Mouse (Mus musculus): ENCODE results near the gene Dnah17. TPM values are rescaled to one million over a fixed set of nuclear protein-coding genes. Genes with fewer than 3 reads are reported as not detected.

Dnah17 gene
- polyA plus RNA-seq, 2 experiments from 2014 or later, result 0.55 to 0.67 TPM

DNA sequence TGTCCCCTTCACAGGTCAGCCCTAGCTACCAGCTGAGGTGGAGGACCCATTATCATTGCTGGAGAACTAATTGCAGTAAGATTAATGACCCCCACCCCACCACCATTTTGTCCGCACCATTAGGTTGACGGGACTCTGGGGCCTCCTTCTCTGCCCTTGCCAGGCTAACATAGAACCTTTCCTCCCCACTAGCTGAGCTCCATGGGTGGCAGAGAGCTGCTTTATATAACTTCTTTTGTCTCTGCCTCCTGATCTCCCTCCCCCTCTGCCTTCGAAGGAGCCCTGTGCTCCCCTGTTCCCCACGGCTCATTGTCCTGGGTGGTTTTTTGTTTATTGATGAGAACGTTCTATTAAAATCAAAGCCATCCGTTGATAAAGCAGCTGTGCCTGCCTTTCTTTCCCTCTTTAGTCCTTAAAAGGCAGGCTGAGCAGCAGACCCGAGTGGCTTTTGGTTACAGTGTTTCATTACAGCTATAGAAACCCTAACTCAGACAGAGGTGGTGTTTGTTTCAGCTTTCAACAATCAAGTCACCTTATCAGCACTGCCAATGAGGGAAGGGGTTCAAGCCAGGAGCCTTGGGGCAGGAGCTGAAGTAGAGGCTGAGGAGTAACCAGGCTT lies 12.2 kb upstream of the Dnah17 start:
- ATAC-seq, result no peak

DNA sequence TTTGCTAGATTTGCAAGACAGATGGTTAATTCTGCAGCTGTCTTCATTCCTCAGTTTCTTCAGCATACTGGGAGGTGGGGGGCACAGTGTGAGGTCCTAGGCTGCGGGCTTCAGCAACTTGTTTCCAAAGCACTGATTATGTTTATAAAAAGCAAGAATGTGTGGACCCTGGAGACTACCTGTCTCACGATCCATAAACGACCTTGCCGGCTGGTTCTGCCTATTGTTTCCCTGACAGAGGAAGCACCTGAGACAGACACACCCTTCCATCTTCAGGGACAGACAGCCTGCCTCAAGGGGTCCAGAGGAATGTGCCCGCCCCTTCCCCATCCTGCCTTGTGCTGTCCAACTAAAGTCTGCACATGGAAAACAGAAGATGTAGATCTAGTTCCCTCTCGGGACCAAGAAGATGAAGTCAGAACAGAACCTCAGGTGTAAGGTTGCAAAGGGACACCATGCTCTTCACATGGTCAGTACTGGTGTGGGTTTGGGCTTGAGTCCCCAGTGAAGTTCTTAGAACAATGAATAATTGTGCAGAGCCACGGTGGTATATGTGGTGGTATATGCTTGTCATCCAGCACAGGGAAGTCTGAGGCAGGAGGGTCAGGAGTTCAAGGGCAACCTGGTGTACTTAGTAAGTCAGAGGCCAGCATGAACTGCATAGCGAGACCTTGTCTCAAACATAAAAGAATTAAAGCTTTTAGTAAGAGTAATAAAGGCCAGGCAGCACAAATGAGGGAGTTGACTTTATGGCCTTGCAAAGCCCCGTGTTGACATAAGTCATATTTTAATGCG lies 10.5 kb upstream of the Dnah17 start:
- ATAC-seq, result no peak

DNA sequence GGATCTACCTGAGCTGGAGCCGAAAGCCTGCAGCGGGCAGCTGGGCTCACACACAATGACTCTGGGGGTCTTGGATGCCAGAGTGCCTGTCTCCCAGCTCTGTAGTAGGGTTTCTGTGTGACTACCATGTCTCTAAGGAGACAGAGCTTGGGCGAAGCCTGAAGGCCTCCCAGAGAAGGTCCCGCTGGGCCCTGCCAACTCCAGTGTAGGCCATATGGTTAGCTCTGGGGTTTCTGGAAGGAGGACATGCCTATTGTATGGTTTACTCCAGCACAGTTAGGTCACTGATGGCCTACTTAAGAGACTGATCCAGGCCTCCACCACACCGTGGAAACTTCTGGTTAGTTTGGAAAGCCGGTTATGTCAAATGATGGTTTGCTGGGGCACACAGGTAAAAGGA lies 7.9 kb upstream of the Dnah17 start:
- no peak for ATAC-seq

DNA sequence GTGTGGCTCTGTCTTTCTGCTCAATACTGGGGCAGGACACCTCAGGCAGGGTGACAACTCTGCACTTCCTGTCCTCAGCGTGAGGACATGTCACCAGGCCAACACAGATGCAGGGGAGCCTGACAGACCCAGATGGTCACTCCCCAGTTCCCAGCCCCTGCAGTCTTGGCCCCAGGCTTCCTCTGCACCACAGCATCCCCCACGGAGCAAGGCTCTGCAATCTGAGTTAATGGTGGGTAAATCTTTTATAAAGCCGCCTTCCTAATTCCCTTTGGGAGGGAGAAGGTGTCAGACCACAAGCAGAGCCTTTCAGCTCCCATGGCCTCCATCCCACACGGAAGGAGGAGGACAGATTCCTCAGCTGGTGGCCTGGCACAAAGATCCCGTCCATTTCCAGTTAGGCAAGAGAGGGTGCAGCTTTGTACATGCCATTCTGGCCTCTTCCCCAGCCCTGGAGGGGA lies 5.8 kb upstream of the Dnah17 start:
- no peak for ATAC-seq

DNA sequence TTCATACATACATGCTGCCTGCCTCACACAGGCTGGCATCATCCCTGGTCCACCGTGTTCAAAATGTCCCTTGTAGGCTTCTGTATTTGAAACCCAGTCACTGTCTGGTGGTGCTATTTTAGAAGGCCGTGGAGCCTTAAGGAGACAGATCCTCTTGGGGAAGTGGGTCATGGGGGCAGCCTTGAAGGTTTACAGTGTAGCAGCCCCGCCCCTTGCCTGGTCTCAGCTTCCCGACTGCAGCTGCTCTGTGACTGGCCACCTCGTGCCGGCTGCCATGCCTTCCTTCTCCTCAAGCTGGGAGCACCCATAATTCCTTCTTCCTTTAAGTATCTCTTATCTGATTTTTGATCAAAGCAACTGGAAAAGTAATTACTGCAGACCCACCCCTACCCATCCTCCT lies 4.8 kb upstream of the Dnah17 start:
- no peak for ATAC-seq

DNA sequence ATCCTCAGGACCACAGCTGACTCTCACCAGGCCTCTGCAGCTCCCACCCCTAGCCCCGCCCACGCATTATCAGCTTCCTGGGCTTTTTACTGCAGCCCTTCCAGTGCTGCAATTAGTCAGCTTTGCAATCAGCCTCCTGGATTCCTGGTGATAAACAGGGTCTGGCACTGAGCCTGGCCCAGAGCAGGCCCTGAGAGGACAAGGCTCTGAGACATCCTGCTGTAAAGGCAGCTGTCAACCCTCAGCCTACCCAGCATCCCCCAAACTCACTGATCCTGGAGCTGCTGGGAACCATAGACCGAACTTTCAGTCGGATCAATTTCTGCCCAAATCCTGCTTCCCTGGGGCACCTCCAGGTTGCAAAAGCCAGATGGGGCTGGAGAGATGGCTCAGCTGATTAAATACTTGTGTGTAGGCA lies 3.3 kb upstream of the Dnah17 start:
- ATAC-seq, result no peak

DNA sequence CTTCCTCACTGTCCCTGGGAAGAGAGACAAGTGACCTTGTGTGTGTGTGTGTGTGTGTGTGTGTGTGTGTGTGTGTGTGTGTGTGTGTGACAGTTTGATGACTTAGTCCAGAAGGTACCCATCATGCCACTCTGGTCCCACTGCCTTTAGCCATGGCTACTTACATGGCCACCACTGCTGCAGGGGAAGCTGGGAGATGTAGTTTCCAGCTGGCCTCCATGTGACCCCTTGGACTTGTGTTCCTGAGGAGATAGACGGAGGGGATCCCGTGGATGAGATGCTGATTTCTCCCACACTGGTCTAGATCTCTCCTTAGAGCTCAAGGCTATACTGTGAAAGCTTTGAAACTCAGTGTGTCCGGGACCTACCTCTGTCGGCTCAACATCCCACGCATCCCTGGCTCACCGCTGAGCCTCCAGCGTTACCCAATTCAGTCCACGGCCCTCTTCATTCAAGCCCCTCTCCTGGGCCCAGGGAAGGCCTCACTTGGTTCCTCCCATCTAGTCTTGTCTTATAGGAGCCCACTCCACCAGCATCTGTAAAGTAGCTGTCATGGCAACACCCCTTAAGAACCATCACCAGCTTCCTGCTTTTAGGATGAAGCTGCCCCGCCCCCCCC lies 2.8 kb upstream of the Dnah17 start:
- no peak for ATAC-seq

DNA sequence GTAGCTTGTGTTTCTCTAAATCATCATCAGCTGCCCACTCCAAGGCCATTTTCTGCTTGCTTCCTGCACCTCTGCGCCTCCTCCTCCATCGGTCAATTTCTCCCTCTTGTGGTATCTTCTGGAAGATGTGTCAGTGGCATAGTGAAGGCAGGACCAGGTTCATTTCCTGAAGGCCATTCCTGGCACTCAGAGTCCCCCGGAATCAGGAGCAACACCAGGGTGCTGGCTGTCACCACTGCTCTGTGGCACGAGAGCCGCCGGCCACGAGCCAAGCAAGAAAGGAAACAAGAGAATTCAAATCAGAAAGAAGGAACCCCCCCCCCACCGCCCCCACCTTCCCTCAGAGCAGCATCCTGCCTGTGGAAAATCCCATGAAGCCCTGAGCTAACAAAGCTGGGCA lies 1.7 kb upstream of the Dnah17 start:
- no peak for ATAC-seq

DNA sequence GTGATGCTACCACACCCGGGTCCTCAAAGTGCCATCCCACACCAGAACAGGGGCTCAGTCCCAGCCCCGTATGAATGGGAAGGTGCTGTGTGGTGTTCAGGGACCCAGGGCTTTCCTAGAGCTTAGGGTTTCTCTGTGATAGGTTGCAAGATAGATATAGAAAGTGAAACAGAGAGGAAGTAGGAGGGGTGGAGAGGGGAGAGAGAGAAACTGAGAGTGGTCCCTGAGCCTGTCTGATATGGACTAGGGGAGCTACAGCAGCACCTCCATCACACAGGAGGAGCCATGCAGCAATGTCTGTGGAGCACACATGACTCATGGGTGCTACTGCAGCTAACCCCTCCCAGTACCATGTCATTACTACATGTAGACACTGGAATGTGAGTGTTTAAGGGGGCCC lies 622 bp downstream of the Dnah17 start:
- ATAC-seq, result peak; percentile 91

DNA sequence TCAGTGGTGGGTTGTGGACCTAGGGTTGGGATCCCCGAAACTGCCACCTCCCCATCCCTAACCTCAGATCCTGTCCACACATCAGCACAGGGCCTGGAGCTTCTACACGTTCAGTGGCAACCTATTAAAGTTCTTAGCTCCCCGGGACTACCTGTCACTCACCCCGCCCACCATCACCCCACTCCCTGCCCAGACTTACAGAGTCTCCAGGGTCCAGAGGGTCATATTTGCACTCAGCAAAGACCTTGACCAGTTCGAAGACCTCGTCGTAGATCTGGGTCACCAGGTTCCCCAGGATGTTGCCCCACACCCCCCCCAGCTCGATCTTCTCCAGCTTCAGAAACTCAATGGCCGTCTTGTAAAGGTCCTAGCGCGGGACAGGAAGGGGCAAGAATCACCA lies 8.8 kb downstream of the Dnah17 start:
- no peak for ATAC-seq

DNA sequence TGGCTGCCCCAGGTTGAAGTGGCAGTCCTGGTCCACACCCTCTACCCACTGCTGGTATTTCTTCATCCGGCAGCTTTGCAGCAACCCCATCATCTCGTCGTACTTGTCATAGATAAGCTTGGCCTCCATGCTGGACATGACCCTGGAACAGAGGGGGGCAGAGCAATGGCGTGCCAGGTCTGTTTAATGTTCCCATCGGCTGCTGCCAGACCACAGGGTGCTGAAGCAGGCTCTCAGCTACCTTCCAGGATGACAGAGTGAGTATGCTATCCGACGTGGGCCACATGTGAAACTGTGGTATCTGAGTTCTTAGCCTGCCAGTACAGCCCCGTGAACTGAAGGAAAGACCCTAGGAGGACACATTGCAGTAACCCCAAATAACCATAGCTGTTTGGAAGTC lies 11.7 kb downstream of the Dnah17 start:
- ATAC-seq, result no peak

DNA sequence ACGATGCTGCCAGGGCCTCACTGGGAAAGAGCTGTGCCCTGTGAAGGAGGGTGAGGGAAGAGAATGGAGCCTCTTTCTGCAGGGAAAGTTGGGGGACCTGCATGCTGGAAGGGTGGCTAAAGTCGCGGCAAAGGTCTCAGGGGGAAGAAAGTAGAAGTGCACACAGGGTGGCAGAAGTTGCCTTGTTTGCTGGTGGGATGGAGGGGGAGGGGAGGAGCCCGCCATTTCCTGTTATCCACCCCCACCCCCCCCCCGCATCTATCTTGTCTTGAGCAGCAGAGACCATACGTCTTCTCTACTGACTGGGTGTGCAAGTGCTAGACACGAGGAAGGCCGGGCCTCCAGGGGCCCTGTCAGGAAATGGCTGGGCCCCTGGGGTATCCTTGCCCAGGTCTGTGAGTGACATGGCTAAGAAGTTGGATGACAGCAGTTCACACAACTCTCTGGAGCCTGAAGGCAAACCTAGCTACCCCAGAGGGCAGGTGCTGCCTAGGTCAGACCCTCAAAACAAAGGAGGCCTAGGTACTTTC lies 15.8 kb downstream of the Dnah17 start:
- ATAC-seq, result no peak

DNA sequence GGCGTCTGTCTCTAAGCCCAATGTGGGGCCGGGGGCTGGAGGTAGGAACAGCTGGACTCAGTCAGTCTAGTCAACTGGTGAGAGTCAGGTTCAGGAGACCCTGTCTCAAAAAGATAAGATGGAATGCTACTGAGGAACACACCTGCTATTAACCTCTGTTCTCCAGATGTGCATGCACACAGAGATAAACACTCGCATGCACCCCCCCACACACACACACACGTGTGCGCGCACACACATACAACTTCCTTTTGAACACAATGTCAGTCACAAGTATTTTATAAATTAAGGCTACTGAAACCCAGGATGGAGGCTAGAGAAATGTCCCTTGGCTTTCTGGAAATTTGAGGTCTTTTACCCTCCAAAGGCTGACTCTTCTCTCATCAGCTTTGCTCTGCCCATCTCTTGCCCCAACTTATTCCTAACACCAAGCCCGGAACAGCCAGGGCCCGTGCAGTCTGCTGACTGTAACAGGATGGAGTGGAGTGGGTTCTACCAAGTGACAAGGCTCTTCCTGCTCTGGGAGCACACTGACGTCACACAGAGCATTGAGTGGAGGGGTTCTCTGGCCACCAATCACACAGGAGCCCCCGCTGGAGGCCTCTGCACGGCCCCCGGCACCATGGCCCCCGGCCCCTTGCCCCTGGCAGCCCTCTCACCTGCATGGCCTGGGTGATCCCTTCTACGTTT lies 16.8 kb downstream of the Dnah17 start:
- ATAC-seq, result no peak

DNA sequence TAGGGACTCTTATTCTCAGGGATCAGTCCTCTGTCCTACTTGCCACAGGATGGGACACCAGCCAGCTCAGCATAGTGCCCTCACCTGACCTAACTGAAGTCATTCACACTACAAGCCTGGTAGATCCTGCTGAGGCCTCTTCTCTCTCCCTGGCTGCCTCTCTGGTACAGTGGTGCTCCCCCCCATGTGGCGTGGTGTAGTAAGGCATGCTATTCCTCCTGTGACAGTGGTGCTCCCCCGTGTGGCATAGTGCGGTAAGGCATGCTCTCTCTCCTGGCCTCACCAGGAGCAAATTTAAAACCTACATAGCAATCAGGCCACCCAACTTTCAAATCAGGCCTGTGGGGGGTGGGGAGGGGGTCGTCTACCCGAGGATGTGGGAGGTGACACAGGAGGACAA lies 26.4 kb downstream of the Dnah17 start:
- peak; percentile 90 for ATAC-seq

DNA sequence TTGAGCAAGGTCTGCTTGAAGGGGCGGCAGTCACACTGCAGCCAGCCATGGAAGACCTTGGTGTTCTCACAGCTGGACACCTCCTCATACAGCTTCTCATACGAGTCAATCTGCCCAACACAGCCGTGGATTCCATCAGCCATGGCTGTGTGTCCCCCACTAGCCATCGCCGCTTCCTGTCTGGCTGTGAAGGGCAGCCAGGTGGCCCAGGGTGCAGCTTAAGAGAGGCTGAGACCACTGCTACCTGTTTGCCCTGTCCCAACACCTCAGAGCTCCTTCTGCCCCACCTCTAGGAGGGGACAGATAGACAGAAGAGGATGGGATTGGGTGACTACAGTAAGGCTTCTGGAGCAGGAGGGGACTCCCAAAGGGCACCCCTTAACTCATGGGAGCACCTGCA lies 27.1 kb downstream of the Dnah17 start:
- no peak for ATAC-seq

DNA sequence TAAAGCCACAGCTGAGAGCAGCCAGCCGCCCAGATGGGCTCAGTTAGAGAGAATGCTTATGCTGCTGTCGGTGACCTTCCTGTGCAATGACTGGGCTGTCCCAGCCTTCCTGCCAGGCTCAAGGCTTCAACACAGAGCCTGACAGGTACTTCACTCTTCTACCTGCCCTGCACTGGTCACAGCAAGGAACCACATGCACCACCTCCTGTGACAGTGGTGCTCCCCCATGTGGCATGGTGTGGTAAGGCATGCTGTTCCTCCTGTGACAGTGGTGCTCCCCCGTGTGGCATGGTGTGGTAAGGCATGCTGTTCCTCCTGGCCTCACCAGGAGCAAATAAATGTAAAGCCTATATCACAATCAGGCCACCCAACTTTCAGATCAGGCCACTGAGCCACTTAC lies 27.6 kb downstream of the Dnah17 start:
- peak; percentile 81 for ATAC-seq

DNA sequence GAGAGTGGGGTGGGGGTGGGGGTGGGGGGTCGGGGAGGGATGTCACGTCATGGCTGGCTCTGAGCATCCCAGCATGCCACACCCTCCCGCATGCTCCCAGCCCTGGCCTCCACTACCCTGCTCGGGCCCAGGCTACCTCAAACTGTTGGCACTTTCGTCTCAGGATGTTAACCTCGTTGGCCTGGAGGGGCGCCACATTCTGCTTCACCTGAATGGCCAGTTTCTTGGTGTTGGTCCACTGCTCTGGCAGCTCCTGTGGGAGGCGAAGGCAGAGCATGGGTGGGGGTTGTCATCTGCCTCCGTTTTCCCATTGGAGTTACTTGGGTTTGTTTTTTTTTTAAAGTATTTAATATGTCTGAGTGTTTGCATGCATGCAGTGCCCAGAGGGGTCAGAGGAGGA lies 29.3 kb downstream of the Dnah17 start:
- ATAC-seq, result no peak

DNA sequence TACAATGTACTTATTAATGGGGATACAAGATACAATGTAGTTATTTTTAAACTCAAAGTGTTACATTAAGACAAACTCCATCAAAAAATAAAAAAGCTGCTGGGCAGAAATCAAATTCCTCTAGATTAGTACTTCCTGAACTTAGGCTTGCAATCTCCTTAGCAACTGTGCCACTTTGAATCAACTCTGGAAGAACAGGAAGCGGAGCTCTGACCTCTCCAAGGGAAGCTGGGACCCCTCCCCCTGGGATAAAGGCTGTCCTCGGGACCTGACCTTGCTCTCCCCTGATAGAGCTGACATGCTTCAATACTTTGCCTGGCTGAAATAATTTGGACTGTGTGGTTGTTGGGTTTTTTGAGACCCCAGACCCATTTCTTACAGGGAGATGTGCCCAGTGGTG lies 33.7 kb downstream of the Dnah17 start:
- no peak for ATAC-seq

DNA sequence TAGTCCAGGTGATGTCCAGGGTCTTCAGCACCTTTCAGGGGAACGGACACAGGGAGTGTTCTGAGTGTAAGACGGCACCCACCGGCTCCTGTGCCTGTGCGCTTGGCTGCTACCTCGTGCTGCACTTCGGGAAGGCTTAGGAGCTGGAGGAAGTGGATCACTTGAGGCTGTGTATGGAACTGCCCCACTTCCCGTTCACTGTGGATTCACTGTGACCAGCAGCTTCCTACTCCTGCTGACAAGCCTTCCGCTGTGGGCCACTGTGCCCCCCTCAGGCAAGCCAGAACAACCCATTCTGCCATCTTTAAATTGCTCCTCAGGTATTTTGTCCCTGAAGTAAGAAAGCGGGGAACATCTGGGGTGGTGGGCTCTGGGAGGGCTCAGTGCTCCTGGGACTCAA lies 35.4 kb downstream of the Dnah17 start:
- ATAC-seq, result no peak

DNA sequence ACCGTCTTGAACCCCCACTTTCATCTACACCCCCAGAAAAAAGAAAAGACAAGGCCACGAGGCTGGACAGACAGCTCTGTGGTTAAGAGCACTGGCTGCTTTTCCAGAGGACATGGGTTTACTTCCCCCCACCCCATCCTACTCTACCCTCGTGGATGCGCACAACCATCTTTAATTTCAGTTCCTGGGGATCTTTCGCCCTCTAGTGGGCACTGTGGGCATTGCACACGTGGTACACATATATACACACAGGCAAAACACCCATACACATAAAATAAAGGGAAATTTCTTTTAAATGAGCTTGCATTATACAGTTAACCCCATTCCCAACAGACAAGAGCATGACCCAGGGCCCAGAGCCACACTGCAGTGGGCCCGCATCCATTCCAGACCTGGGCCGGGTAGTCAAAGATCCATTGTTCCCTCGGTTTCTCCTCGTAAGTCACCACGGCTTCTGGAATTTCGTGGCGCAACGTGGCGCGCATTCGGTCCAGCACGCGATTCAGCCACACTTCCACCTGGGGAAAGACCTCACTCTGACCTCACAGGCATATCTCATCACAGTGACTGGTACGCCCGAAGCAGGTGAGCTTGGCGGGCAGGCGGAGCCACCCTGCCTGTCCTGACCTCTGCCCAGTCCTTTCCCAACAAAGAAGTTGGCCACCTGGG lies 39.3 kb downstream of the Dnah17 start:
- ATAC-seq, result no peak

DNA sequence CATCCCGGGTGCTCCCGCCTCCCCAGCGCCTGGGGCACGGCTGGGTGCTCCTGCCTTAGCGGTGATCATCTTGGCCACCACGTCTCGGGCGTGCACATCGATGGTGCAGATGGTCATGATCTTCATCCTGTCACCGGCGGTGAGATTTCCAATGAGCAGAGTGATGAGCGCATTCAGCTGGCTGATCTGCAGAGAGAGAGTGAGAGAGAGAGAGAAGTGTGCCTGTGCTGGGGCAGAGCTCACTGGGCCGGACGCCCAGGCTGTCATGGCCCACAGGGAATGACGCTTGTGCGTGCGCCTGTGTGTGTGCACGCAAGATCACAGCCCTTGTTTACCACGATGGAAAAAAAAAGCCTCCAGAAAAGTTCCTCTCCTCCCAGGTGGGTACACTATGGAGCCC lies 41.5 kb downstream of the Dnah17 start:
- no peak for ATAC-seq

DNA sequence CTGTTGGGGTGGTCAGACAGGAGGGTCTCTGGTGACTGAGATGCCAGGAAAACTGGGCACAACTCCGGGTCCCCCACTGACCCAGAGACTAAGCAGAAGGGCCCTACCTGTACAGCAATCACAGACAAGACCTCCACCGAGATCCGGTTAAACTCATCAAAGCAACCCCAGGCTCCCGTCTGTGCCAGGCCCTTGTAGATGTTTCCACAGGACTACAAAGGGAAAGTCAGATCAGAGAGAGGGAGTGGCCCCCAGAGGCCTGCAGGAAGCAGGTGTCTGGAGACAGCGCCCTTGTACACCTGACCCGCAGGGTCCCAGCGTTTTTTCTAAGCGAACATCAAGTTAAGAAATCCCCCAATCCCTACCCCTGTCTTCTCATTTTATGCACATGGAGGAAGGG lies 44.5 kb downstream of the Dnah17 start:
- ATAC-seq, result no peak

DNA sequence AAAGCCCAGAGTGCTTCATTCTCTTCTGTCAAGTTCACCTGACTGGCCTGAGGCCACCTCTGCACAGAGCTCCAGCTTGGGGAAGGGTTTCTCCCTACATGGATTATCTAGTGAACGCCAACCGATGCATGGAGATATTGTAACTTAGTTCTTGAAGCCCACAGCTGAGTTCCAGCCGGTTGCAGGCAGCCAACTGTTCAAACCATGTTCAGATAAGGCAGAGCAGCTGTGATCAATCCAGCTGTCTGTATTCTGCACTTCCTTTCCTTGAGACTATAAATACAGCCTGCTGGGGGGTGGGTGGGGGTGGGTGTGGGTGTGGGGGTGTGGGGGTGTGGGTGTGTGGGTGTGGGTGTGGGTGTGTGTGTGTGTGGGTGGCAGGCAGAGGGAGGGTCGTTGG lies 45.3 kb downstream of the Dnah17 start:
- no peak for ATAC-seq

All from CD4-positive, CD25-positive, alpha-beta regulatory T cell, adult 4 months (primary cell).